Mouse (Mus musculus): ENCODE results near the gene Cpsf4l. TPM values are rescaled to one million over a fixed set of nuclear protein-coding genes. Genes with fewer than 3 reads are reported as not detected.
A peak's percentile ranks its signal among the peaks of the same experiment; 100 is the strongest.

The Cpsf4l gene
- polyA plus RNA-seq, 2 experiments: 0.02 to 0.11 TPM

- Histone ChIP-seq H3K36me3 (replicated peaks; ENCODE audit: control insufficient read depth, insufficient read depth, low read depth) (peaks cover 3% of the 10 kb centered on the region; the same call in 1 of the 2 replicates), H3K4me2 (ENCODE audit: low read depth) (peak overlapping the region; percentile 99), H3K4me1 (replicated peaks; ENCODE audit: control insufficient read depth in 2 of 2, insufficient read depth in 2 of 2, low read length in 1 of 2) (peaks cover 30 to 40% of the 10 kb centered on the region in 2 experiments), H3K27ac (peak overlapping the region; percentile 82), H3K9ac (replicated peaks) (peak overlapping the region; percentile 88), H3K27me3 (ENCODE audit: control insufficient read depth, insufficient read depth, low read length) (no peaks in the 10 kb centered on the region), H3K9me3 (ENCODE audit: control insufficient read depth, low read length) (no peaks in the 10 kb centered on the region), H3K4me3 (ENCODE audit: insufficient read depth in 1 of 2, low read depth in 2 of 2, low read length in 2 of 2) (peak overlapping the region; percentile 70 to 89)
- under 1% methylated on average over 9 of the region's 9 CpGs for WGBS (ENCODE audit: insufficient replicate concordance)
- ATAC-seq (ENCODE audit: insufficient read depth) (peak; percentile 78), DNase-seq (ENCODE audit: low read depth in 3 of 3, low spot score in 3 of 3) (peak; percentile 72 to 78 (median 77))
- TF ChIP-seq CTCF (IDR thresholded peaks at IDR 0.05; ENCODE audit: low read depth): no peak
- TF ChIP-seq EP300 (IDR thresholded peaks at IDR 0.05; ENCODE audit: low read depth): peak; percentile 82
Observed at GRCm38 (mm10) chr11:113749749-113750351, 40.0 kb upstream of the Cpsf4l start.

DNA sequence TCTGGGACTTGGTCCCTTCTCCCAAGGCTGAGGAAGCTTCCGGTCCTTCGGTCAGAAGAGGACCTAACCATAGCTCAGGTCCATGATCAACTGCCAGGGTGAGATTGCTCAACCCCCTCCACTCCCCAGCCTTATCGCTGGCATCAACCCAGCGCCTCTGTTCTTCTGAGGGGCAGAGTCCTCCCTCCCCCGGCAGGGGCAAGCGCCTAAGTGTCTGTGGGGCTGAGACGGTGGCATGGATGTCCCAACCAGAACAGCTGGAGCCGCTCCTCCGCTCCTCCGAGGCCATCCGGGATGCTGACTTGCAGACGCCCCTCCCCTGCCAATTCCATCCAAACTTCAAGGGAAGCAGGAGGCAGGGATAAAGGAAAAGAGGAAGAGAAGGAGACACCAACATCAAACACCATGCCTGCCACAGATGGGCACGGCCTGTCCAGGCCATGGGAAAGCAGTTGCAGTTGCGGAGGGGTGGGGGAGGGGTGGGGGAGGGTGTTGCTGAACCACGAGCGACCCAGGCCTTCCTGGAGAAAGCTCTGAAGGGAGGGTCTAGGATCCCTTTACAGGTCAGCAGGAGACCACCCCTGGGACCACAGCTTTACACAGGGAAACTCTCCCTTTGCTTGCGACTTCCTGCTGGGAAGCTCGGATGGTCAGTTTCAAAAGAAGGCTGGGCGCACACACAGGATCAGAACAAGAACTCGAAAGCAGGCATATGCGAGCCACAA is 39.1 kb upstream of the Cpsf4l start:
- Histone ChIP-seq H3K9me3 (ENCODE audit: control insufficient read depth, low read length) (no peaks in the 10 kb centered on the region), H3K4me2 (ENCODE audit: low read depth) (peak overlapping the region; percentile 99), H3K27me3 (ENCODE audit: control insufficient read depth, insufficient read depth, low read length) (no peaks in the 10 kb centered on the region), H3K9ac (replicated peaks) (peak overlapping the region; percentile 88), H3K27ac (peak overlapping the region; percentile 82), H3K4me1 (replicated peaks; ENCODE audit: control insufficient read depth in 2 of 2, insufficient read depth in 2 of 2, low read length in 1 of 2) (peaks cover 30 to 40% of the 10 kb centered on the region in 2 experiments), H3K4me3 (ENCODE audit: insufficient read depth in 1 of 2, low read depth in 2 of 2, low read length in 2 of 2) (peak overlapping the region; percentile 70 to 89), H3K36me3 (replicated peaks; ENCODE audit: control insufficient read depth, insufficient read depth, low read depth) (peaks cover 6% of the 10 kb centered on the region; the same call in 1 of the 2 replicates)
- ATAC-seq (ENCODE audit: insufficient read depth): peak; percentile 4; the same call in 1 of the 2 replicates
- DNase-seq (ENCODE audit: low read depth in 3 of 3, low spot score in 3 of 3): peak in 2 of 3 experiments; percentile 44 to 47
- 0 out of 2 replicates have a peak, but pooled peaks have one; percentile 3 for TF ChIP-seq EP300 (IDR thresholded peaks at IDR 0.05; ENCODE audit: low read depth)
- TF ChIP-seq CTCF (IDR thresholded peaks at IDR 0.05; ENCODE audit: low read depth): no peak
- WGBS (ENCODE audit: insufficient replicate concordance): 9% methylated on average over 21 of the region's 21 CpGs

- peaks cover 6% of the 10 kb centered on the region; the same call in 1 of the 2 replicates for H3K36me3 ChIP-seq (replicated peaks; ENCODE audit: control insufficient read depth, insufficient read depth, low read depth)
- H3K9me3 ChIP-seq (ENCODE audit: control insufficient read depth, low read length): no peaks in the 10 kb centered on the region
- ATAC-seq (ENCODE audit: insufficient read depth) (no peak), DNase-seq (ENCODE audit: low read depth in 3 of 3, low spot score in 3 of 3) (no peak)
- no peak for TF ChIP-seq CTCF (IDR thresholded peaks at IDR 0.05; ENCODE audit: low read depth)
- no peak for TF ChIP-seq EP300 (IDR thresholded peaks at IDR 0.05; ENCODE audit: low read depth)
- 71% methylated on average over 11 of the region's 11 CpGs for WGBS (ENCODE audit: insufficient replicate concordance)
- peak overlapping the region; percentile 99 for H3K4me2 ChIP-seq (ENCODE audit: low read depth)
- peaks cover 30 to 40% of the 10 kb centered on the region in 2 experiments for H3K4me1 ChIP-seq (replicated peaks; ENCODE audit: control insufficient read depth in 2 of 2, insufficient read depth in 2 of 2, low read length in 1 of 2)
- H3K27ac ChIP-seq: peak overlapping the region; percentile 25
- H3K27me3 ChIP-seq (ENCODE audit: control insufficient read depth, insufficient read depth, low read length): no peaks in the 10 kb centered on the region
- H3K4me3 ChIP-seq (ENCODE audit: insufficient read depth in 1 of 2, low read depth in 2 of 2, low read length in 2 of 2): peak overlapping the region; percentile 2 to 89; a peak in 3 of 4 replicates
- H3K9ac ChIP-seq (replicated peaks): peak overlapping the region; percentile 88
Observed at GRCm38 (mm10) chr11:113747725-113748380, 38.0 kb upstream of the Cpsf4l start.

DNA sequence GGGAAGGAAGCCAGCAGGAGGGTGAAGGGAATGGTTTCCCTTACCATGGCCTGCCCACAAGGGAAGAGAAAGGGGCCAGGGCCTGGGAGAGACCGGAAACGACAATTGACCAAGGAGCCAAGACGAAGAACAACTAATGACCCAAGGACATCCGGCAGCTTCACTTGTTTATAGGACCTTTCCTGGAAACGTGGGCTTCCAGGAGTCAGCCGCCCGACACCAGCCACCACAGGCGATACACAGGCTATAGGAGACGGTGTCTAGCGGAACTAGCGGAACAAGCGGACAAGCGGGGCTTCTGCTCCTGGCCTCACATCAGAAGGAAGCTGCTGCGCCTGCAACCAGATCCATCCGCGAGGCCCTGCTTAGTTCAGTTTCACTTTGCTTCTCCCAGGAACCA is 37.2 kb upstream of the Cpsf4l start:
- Histone ChIP-seq H3K36me3 (replicated peaks; ENCODE audit: control insufficient read depth, insufficient read depth, low read depth) (peaks cover 6% of the 10 kb centered on the region; the same call in 1 of the 2 replicates), H3K9me3 (ENCODE audit: control insufficient read depth, low read length) (no peaks in the 10 kb centered on the region), H3K4me1 (replicated peaks; ENCODE audit: control insufficient read depth in 2 of 2, insufficient read depth in 2 of 2, low read length in 1 of 2) (peaks cover 26 to 40% of the 10 kb centered on the region in 2 experiments), H3K4me3 (ENCODE audit: insufficient read depth in 1 of 2, low read depth in 2 of 2, low read length in 2 of 2) (peak overlapping the region; percentile 2 to 89; a peak in 3 of 4 replicates), H3K4me2 (ENCODE audit: low read depth) (peak overlapping the region; percentile 99), H3K27ac (peak overlapping the region; percentile 25), H3K27me3 (ENCODE audit: control insufficient read depth, insufficient read depth, low read length) (no peaks in the 10 kb centered on the region), H3K9ac (replicated peaks) (peak overlapping the region; percentile 88)
- WGBS (ENCODE audit: insufficient replicate concordance): 27% methylated on average over 16 of the region's 16 CpGs
- no peak for TF ChIP-seq CTCF (IDR thresholded peaks at IDR 0.05; ENCODE audit: low read depth)
- TF ChIP-seq EP300 (IDR thresholded peaks at IDR 0.05; ENCODE audit: low read depth): no peak
- DNase-seq (ENCODE audit: low read depth in 3 of 3, low spot score in 3 of 3): no peak
- no peak for ATAC-seq (ENCODE audit: insufficient read depth)
